ENCODE assay signal across 8 mouse cellular contexts in the genomic region with DNA sequence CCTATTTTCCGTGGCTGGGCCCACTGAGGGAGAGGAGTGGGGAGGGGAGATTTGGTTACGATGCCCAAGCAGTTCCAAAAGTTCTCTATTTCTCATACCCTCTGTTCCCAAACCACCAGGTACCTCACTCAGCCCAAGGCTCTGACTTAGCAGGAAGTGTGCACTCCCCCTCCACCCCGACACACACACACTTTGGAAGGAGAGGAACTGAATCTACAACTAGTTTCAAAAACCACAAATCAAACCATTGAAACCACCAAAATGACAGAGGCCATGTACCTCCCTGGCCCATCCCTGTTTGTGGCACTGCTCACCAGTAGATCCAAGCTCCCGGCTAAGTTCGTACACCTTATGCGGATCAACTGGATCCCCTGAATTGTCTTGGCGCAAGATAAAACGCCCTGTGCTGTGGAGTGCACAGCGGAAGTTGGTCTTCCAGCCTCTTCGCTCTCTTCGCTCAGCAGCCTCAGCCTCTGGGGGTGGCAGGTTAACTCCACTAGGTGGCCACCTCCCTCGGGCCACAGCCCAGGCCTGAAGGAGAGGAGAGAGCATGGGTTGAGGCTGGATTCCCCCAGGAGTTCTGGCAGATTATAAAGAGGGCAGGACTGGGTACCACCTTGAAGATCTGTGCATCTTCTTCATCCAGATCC. TPM values are rescaled to one million over a fixed set of nuclear protein-coding genes. Genes with fewer than 3 reads are reported as not detected.
DNase-seq lines count a peak whose midpoint lies in the region; ATAC-seq and TF ChIP-seq lines count a peak whose summit lies in the region.

No protein-coding gene starts in this region.

- TF ChIP-seq CTCF in MEL (IDR thresholded peaks at IDR 0.05 in 2 of 3, conservative IDR thresholded peaks at IDR 0.05 in 1 of 3; ENCODE audit: control insufficient read depth in 1 of 3, insufficient read depth in 1 of 3, low read depth in 2 of 3, low read length in 3 of 3, poor library complexity in 1 of 3, severe bottlenecking in 1 of 3), result peak in 2 of 3 experiments; percentile 41 to 46; a peak in 5 of 6 replicates
- TF ChIP-seq CTCF in lung, embryonic 14.5 days (IDR thresholded peaks at IDR 0.05; ENCODE audit: low read depth), result peak; percentile 69

- H3K27ac ChIP-seq in MEL (ENCODE audit: control insufficient read depth, low read depth, low read length), result no peak overlapping the region
- H3K27ac ChIP-seq in intestine, embryonic 15.5 days, result no peak overlapping the region
- no peak overlapping the region for H3K27ac ChIP-seq in lung, embryonic 14.5 days (ENCODE audit: low read depth)

- peak overlapping the region; percentile 88 for H3K4me2 ChIP-seq in intestine, embryonic 15.5 days (replicated peaks)
- H3K4me2 ChIP-seq in lung, embryonic 14.5 days, result peak overlapping the region; percentile 75

- H3K9ac ChIP-seq in MEL (ENCODE audit: control insufficient read depth, low read depth, low read length, poor library complexity, severe bottlenecking), result no peak overlapping the region
- H3K9ac ChIP-seq in intestine, embryonic 15.5 days, result no peak overlapping the region
- H3K9ac ChIP-seq in lung, embryonic 14.5 days, result no peak overlapping the region

- H3K79me2 ChIP-seq in MEL (ENCODE audit: control insufficient read depth, insufficient read depth, low read length, poor library complexity), result no peaks in the 10 kb centered on the region

- no peaks in the 10 kb centered on the region for H3K27me3 ChIP-seq in MEL (ENCODE audit: control insufficient read depth in 1 of 2, insufficient read depth in 2 of 2, low read length in 2 of 2)
- peaks cover 22% of the 10 kb centered on the region for H3K27me3 ChIP-seq in erythroblast, embryonic 14.5 days (ENCODE audit: control insufficient read depth)
- H3K27me3 ChIP-seq in intestine, embryonic 15.5 days (replicated peaks), result no peaks in the 10 kb centered on the region
- no peaks in the 10 kb centered on the region for H3K27me3 ChIP-seq in lung, embryonic 14.5 days (ENCODE audit: insufficient read depth, low read length)

- H3K9me3 ChIP-seq in MEL (replicated peaks; ENCODE audit: insufficient read depth, low read length), result no peaks in the 10 kb centered on the region
- H3K9me3 ChIP-seq in erythroblast, embryonic 14.5 days (ENCODE audit: control insufficient read depth, low read length), result no peaks in the 10 kb centered on the region
- no peaks in the 10 kb centered on the region for H3K9me3 ChIP-seq in intestine, embryonic 15.5 days
- no peaks in the 10 kb centered on the region for H3K9me3 ChIP-seq in lung, embryonic 14.5 days (ENCODE audit: low read depth, low read length)

- peak; percentile 41; the same call in 1 of the 2 replicates for ATAC-seq in cerebellum, adult (ENCODE audit: insufficient number of reproducible peaks, low FRiP score, low TSS enrichment)
- peak; percentile 62 for ATAC-seq in intestine, embryonic 15.5 days
- peak; percentile 55; the same call in 1 of the 2 replicates for ATAC-seq in lung, embryonic 14.5 days (ENCODE audit: insufficient read depth)
- ATAC-seq in neutrophil, adult 5-6 weeks (ENCODE audit: extremely low read depth, insufficient number of reproducible peaks, low FRiP score, poor library complexity, severe bottlenecking), result peak; percentile 45

- peaks cover 2 to 3% of the 10 kb centered on the region in 2 experiments; a peak in 2 of 4 replicates for H3K4me1 ChIP-seq in MEL (ENCODE audit: control insufficient read depth in 1 of 2, insufficient read depth in 2 of 2, low read length in 2 of 2)
- peaks cover 41% of the 10 kb centered on the region for H3K4me1 ChIP-seq in erythroblast, embryonic 14.5 days (ENCODE audit: control insufficient read depth)
- H3K4me1 ChIP-seq in intestine, embryonic 15.5 days (replicated peaks), result peaks cover 12% of the 10 kb centered on the region
- H3K4me1 ChIP-seq in lung, embryonic 14.5 days (ENCODE audit: insufficient read depth), result no peaks in the 10 kb centered on the region

- TF ChIP-seq EP300 in MEL (IDR thresholded peaks at IDR 0.05; ENCODE audit: low read depth in 1 of 2, low read length in 2 of 2), result no peak

- no peak overlapping the region for H3K4me3 ChIP-seq in MEL (ENCODE audit: control insufficient read depth in 1 of 2, insufficient read depth in 1 of 2, low read depth in 2 of 2, low read length in 2 of 2)
- peak overlapping the region; percentile 82 for H3K4me3 ChIP-seq in erythroblast, embryonic 14.5 days (replicated peaks)
- peak overlapping the region; percentile 60; the same call in 1 of the 2 replicates for H3K4me3 ChIP-seq in intestine, embryonic 15.5 days (replicated peaks)
- no peak overlapping the region for H3K4me3 ChIP-seq in lung, embryonic 14.5 days (ENCODE audit: low read depth, low read length)

- peaks cover 0 to 2% of the 10 kb centered on the region in 2 experiments; a peak in 2 of 4 replicates for H3K36me3 ChIP-seq in MEL (ENCODE audit: control insufficient read depth in 1 of 2, insufficient read depth in 2 of 2, low read length in 2 of 2)
- H3K36me3 ChIP-seq in erythroblast, embryonic 14.5 days (ENCODE audit: control insufficient read depth), result peaks cover 50% of the 10 kb centered on the region
- peaks cover 41% of the 10 kb centered on the region for H3K36me3 ChIP-seq in intestine, embryonic 15.5 days
- H3K36me3 ChIP-seq in lung, embryonic 14.5 days (ENCODE audit: insufficient read depth), result peaks cover 46% of the 10 kb centered on the region

- WGBS in intestine, embryonic 15.5 days, result 27% methylated on average over 12 of the region's 12 CpGs
- WGBS in lung, embryonic 14.5 days, result 29% methylated on average over 12 of the region's 12 CpGs

- no peak for DNase-seq in cerebellum, adult 11 months
- peak; percentile 62 for DNase-seq in MEL (ENCODE audit: low read depth, low spot score)
- peak; percentile 67 for DNase-seq in lung, embryonic 14.5 days
- no peak for DNase-seq in right cerebral cortex, postnatal 36 days (ENCODE audit: low spot score in 2 of 2)

- no peak for TF ChIP-seq POLR2A in MEL (IDR thresholded peaks at IDR 0.05; ENCODE audit: control insufficient read depth in 1 of 2, insufficient read depth in 1 of 2, low read depth in 1 of 2, low read length in 2 of 2, poor library complexity in 1 of 2)

- TF ChIP-seq RAD21 in MEL (IDR thresholded peaks at IDR 0.05; ENCODE audit: low read depth, low read length), result peak; percentile 26

TF ChIP-seq in MEL, 35 proteins besides CTCF, POLR2A, EP300 and RAD21:
- TF ChIP-seq SMC3 (IDR thresholded peaks at IDR 0.05; ENCODE audit: low read depth, low read length), result peak; percentile 45
- no peak for TF ChIP-seq BHLHE40 (IDR thresholded peaks at IDR 0.05; ENCODE audit: borderline replicate concordance, low read depth, low read length)
- TF ChIP-seq ZC3H11A (IDR thresholded peaks at IDR 0.05; ENCODE audit: low read depth, low read length), result peak; percentile 14; the same call in 1 of the 2 replicates
- TF ChIP-seq UBTF (IDR thresholded peaks at IDR 0.05; ENCODE audit: borderline replicate concordance, insufficient read depth, low read depth, low read length), result no peak
- no peak for TF ChIP-seq NELFE (IDR thresholded peaks at IDR 0.05; ENCODE audit: low read depth, low read length)
- peak; percentile 24; the same call in 1 of the 2 replicates for TF ChIP-seq RCOR1 (IDR thresholded peaks at IDR 0.05; ENCODE audit: low read depth, low read length)
TF ChIP-seq in MEL: peak in this region for 3.

RNA-seq across cellular contexts. Expression of a gene that starts 1.4 kb away (rescaled TPM):
- total RNA-seq in MEL (2012; rRNA removed), result 0.52 and 1.9 TPM in 2 replicates
- 1 to 10 TPM in 1 of 2 experiments, not detected in 1; 2.0 TPM for polyA plus RNA-seq in MEL (2012; ENCODE audit: insufficient read depth in 1 of 2, insufficient read length in 2 of 2, low read depth in 1 of 2, low replicate concordance in 2 of 2, missing spikeins in 1 of 2)
- polyA plus RNA-seq in erythroblast, embryonic 14.5 days (2012), result 2.2 and 2.9 TPM in 2 replicates
- 5.2 and 5.7 TPM in 2 replicates for polyA plus RNA-seq in intestine, embryonic 15.5 days (2015; fragmentation: Nextera tagmentation; extraction: Ambion mirVana)
- 1.0 and 1.9 TPM in 2 replicates for polyA plus RNA-seq in lung, embryonic 14.5 days (2014; fragmentation: Nextera tagmentation; extraction: Ambion mirVana)
- total RNA-seq in neutrophil, adult 5-6 weeks (2017), result 122 and 134 TPM in 2 replicates

RNA-seq across cellular contexts. Expression of a gene that starts 11.7 kb away (rescaled TPM):
- total RNA-seq in MEL (2012; rRNA removed), result not detected in 2 replicates
- polyA plus RNA-seq in MEL (2012; ENCODE audit: insufficient read depth in 1 of 2, insufficient read length in 2 of 2, low read depth in 1 of 2, low replicate concordance in 2 of 2, missing spikeins in 1 of 2), result not detected
- polyA plus RNA-seq in erythroblast, embryonic 14.5 days (2012), result not detected in 2 replicates
- 75.8 and 96.1 TPM in 2 replicates for polyA plus RNA-seq in intestine, embryonic 15.5 days (2015; fragmentation: Nextera tagmentation; extraction: Ambion mirVana)
- not detected in 2 replicates for polyA plus RNA-seq in lung, embryonic 14.5 days (2014; fragmentation: Nextera tagmentation; extraction: Ambion mirVana)
- total RNA-seq in neutrophil, adult 5-6 weeks (2017), result not detected in 2 replicates

RNA-seq across cellular contexts. Expression of a gene that starts 14.0 kb away (rescaled TPM):
- not detected in 2 replicates for total RNA-seq in MEL (2012; rRNA removed)
- not detected for polyA plus RNA-seq in MEL (2012; ENCODE audit: insufficient read depth in 1 of 2, insufficient read length in 2 of 2, low read depth in 1 of 2, low replicate concordance in 2 of 2, missing spikeins in 1 of 2)
- not detected in 2 replicates for polyA plus RNA-seq in erythroblast, embryonic 14.5 days (2012)
- polyA plus RNA-seq in intestine, embryonic 15.5 days (2015; fragmentation: Nextera tagmentation; extraction: Ambion mirVana), result 203 and 260 TPM in 2 replicates
- polyA plus RNA-seq in lung, embryonic 14.5 days (2014; fragmentation: Nextera tagmentation; extraction: Ambion mirVana), result 2.2 and 5.1 TPM in 2 replicates
- total RNA-seq in neutrophil, adult 5-6 weeks (2017), result not detected in 2 replicates

RNA-seq across cellular contexts. Expression of a gene that starts 26.9 kb away (rescaled TPM):
- total RNA-seq in MEL (2012; rRNA removed), result not detected in 2 replicates
- polyA plus RNA-seq in MEL (2012; ENCODE audit: insufficient read depth in 1 of 2, insufficient read length in 2 of 2, low read depth in 1 of 2, low replicate concordance in 2 of 2, missing spikeins in 1 of 2), result not detected
- polyA plus RNA-seq in erythroblast, embryonic 14.5 days (2012), result not detected in 2 replicates
- polyA plus RNA-seq in intestine, embryonic 15.5 days (2015; fragmentation: Nextera tagmentation; extraction: Ambion mirVana), result 0.35 and 0.40 TPM in 2 replicates
- polyA plus RNA-seq in lung, embryonic 14.5 days (2014; fragmentation: Nextera tagmentation; extraction: Ambion mirVana), result 1.0 and 1.4 TPM in 2 replicates
- total RNA-seq in neutrophil, adult 5-6 weeks (2017), result not detected in 2 replicates

RNA-seq across cellular contexts. Expression of a gene that starts 36.3 kb away (rescaled TPM):
- total RNA-seq in MEL (2012; rRNA removed), result 65.0 and 66.1 TPM in 2 replicates
- 1,000 to 10,000 TPM in 1 of 2 experiments, 10 to 100 TPM in 1; 91.2 to 1,029 TPM for polyA plus RNA-seq in MEL (2012; ENCODE audit: insufficient read depth in 1 of 2, insufficient read length in 2 of 2, low read depth in 1 of 2, low replicate concordance in 2 of 2, missing spikeins in 1 of 2)
- 19.7 and 20.3 TPM in 2 replicates for polyA plus RNA-seq in erythroblast, embryonic 14.5 days (2012)
- polyA plus RNA-seq in intestine, embryonic 15.5 days (2015; fragmentation: Nextera tagmentation; extraction: Ambion mirVana), result 61.9 and 62.1 TPM in 2 replicates
- 80.7 and 85.4 TPM in 2 replicates for polyA plus RNA-seq in lung, embryonic 14.5 days (2014; fragmentation: Nextera tagmentation; extraction: Ambion mirVana)
- 82.6 and 97.8 TPM in 2 replicates for total RNA-seq in neutrophil, adult 5-6 weeks (2017)

Comparison
In these comparisons a context has a peak if more than half of its experiments do, and no peak if none do; other contexts are left out.
1. DNase-seq: peak in MEL (single experiment) and lung, embryonic 14.5 days (single experiment); none in cerebellum, adult 11 months (single experiment) and right cerebral cortex, postnatal 36 days (0 of 2).
2. H3K4me3 ChIP-seq: peak in erythroblast, embryonic 14.5 days (single experiment) and intestine, embryonic 15.5 days (single experiment); none in MEL (0 of 2) and lung, embryonic 14.5 days (single experiment).
3. RNA of a gene that starts 11.7 kb away (polyA plus RNA-seq): 75.8 to 96.1 TPM in intestine, embryonic 15.5 days; not detected in MEL, not detected in erythroblast, embryonic 14.5 days and not detected in lung, embryonic 14.5 days; every median in the first group is over 10 times any median in the second.
4. RNA of a gene that starts 14.0 kb away (polyA plus RNA-seq): 203 to 260 TPM in intestine, embryonic 15.5 days; 2.2 to 5.1 TPM in lung, embryonic 14.5 days, not detected in MEL and not detected in erythroblast, embryonic 14.5 days; every median in the first group is over 10 times any median in the second.
5. Peak in every context shown above with its lines, with median percentiles within 50 percentile points of each other: ATAC-seq.